Mouse (Mus musculus): ENCODE measurements around the gene Zbed3. TPM values are rescaled to one million over a fixed set of nuclear protein-coding genes. Genes with fewer than 3 reads are reported as not detected.

Zbed3 gene
- polyA plus RNA-seq, 1 experiment: 19.5 TPM

- Histone ChIP-seq H3K4me3 (ENCODE audit: insufficient read depth, low read length) (no peak overlapping the region), H3K27ac (ENCODE audit: insufficient read depth, low read length) (no peak overlapping the region), H3K4me1 (ENCODE audit: control insufficient read depth, insufficient read depth, low read length) (no peaks in the 10 kb centered on the region)
- TF ChIP-seq CTCF (IDR thresholded peaks at IDR 0.05; ENCODE audit: extremely low read depth, insufficient read depth, low read length) (no peak), POLR2A (IDR thresholded peaks at IDR 0.05; ENCODE audit: extremely low read depth, insufficient read depth, low read length) (no peak)
These were observed 11.4 kb upstream of the Zbed3 start for GRCm38 (mm10) chr13:95312016-95312415.

GRCm38 (mm10) chr13:95319153-95319552, 4.3 kb upstream of the Zbed3 start:
- TF ChIP-seq POLR2A (IDR thresholded peaks at IDR 0.05; ENCODE audit: extremely low read depth, insufficient read depth, low read length) (no peak), CTCF (IDR thresholded peaks at IDR 0.05; ENCODE audit: extremely low read depth, insufficient read depth, low read length) (no peak)

GRCm38 (mm10) chr13:95320451-95320850, 3.0 kb upstream of the Zbed3 start:
- no peak for TF ChIP-seq CTCF (IDR thresholded peaks at IDR 0.05; ENCODE audit: extremely low read depth, insufficient read depth, low read length)
- no peak for TF ChIP-seq POLR2A (IDR thresholded peaks at IDR 0.05; ENCODE audit: extremely low read depth, insufficient read depth, low read length)
- Histone ChIP-seq H3K27ac (ENCODE audit: insufficient read depth, low read length) (no peak overlapping the region), H3K4me3 (ENCODE audit: insufficient read depth, low read length) (no peak overlapping the region), H3K4me1 (ENCODE audit: control insufficient read depth, insufficient read depth, low read length) (no peaks in the 10 kb centered on the region)

More at GRCm38 (mm10) chr13:95319153-95319552, 4.3 kb upstream of the Zbed3 start:
- H3K4me3 ChIP-seq (ENCODE audit: insufficient read depth, low read length): no peak overlapping the region
- no peak overlapping the region for H3K27ac ChIP-seq (ENCODE audit: insufficient read depth, low read length)
- no peaks in the 10 kb centered on the region for H3K4me1 ChIP-seq (ENCODE audit: control insufficient read depth, insufficient read depth, low read length)

- H3K4me1 ChIP-seq (ENCODE audit: control insufficient read depth, insufficient read depth, low read length): peaks cover 3% of the 10 kb centered on the region; the same call in 1 of the 2 replicates
- H3K4me3 ChIP-seq (ENCODE audit: insufficient read depth, low read length): peak overlapping the region; percentile 71
- H3K27ac ChIP-seq (ENCODE audit: insufficient read depth, low read length): peak overlapping the region; percentile 20; the same call in 1 of the 2 replicates
- peak; percentile 27 for TF ChIP-seq CTCF (IDR thresholded peaks at IDR 0.05; ENCODE audit: extremely low read depth, insufficient read depth, low read length)
- no peak for TF ChIP-seq POLR2A (IDR thresholded peaks at IDR 0.05; ENCODE audit: extremely low read depth, insufficient read depth, low read length)
These were observed 676 bp downstream of the Zbed3 start for GRCm38 (mm10) chr13:95323950-95324625.

GRCm38 (mm10) chr13:95324626-95325079, 1.2 kb downstream of the Zbed3 start:
- peak overlapping the region; percentile 71 for H3K4me3 ChIP-seq (ENCODE audit: insufficient read depth, low read length)
- peaks cover 3% of the 10 kb centered on the region; the same call in 1 of the 2 replicates for H3K4me1 ChIP-seq (ENCODE audit: control insufficient read depth, insufficient read depth, low read length)
- TF ChIP-seq CTCF (IDR thresholded peaks at IDR 0.05; ENCODE audit: extremely low read depth, insufficient read depth, low read length) (no peak), POLR2A (IDR thresholded peaks at IDR 0.05; ENCODE audit: extremely low read depth, insufficient read depth, low read length) (peak; percentile 28; the same call in 1 of the 2 replicates)
- H3K27ac ChIP-seq (ENCODE audit: insufficient read depth, low read length): peak overlapping the region; percentile 20

GRCm38 (mm10) chr13:95325080-95325906, 1.9 kb downstream of the Zbed3 start:
- Histone ChIP-seq H3K4me1 (ENCODE audit: control insufficient read depth, insufficient read depth, low read length) (peaks cover 3% of the 10 kb centered on the region; the same call in 1 of the 2 replicates), H3K4me3 (ENCODE audit: insufficient read depth, low read length) (peak overlapping the region; percentile 71), H3K27ac (ENCODE audit: insufficient read depth, low read length) (peak overlapping the region; percentile 20)
- TF ChIP-seq CTCF (IDR thresholded peaks at IDR 0.05; ENCODE audit: extremely low read depth, insufficient read depth, low read length) (no peak), POLR2A (IDR thresholded peaks at IDR 0.05; ENCODE audit: extremely low read depth, insufficient read depth, low read length) (no peak)

- peaks cover 3% of the 10 kb centered on the region; the same call in 1 of the 2 replicates for H3K4me1 ChIP-seq (ENCODE audit: control insufficient read depth, insufficient read depth, low read length)
- H3K4me3 ChIP-seq (ENCODE audit: insufficient read depth, low read length): peak overlapping the region; percentile 71
- TF ChIP-seq POLR2A (IDR thresholded peaks at IDR 0.05; ENCODE audit: extremely low read depth, insufficient read depth, low read length) (no peak), CTCF (IDR thresholded peaks at IDR 0.05; ENCODE audit: extremely low read depth, insufficient read depth, low read length) (no peak)
- no peak overlapping the region for H3K27ac ChIP-seq (ENCODE audit: insufficient read depth, low read length)
These were observed 2.6 kb downstream of the Zbed3 start for GRCm38 (mm10) chr13:95325907-95326550.

- TF ChIP-seq POLR2A (IDR thresholded peaks at IDR 0.05; ENCODE audit: extremely low read depth, insufficient read depth, low read length) (no peak), CTCF (IDR thresholded peaks at IDR 0.05; ENCODE audit: extremely low read depth, insufficient read depth, low read length) (no peak)
- H3K4me1 ChIP-seq (ENCODE audit: control insufficient read depth, insufficient read depth, low read length): peaks cover 3% of the 10 kb centered on the region; the same call in 1 of the 2 replicates
- no peak overlapping the region for H3K27ac ChIP-seq (ENCODE audit: insufficient read depth, low read length)
- H3K4me3 ChIP-seq (ENCODE audit: insufficient read depth, low read length): peak overlapping the region; percentile 71
These were observed 3.4 kb downstream of the Zbed3 start for GRCm38 (mm10) chr13:95326611-95327344.
